ENCODE assay signal across 11 mouse cellular contexts in genomic region chr11:3337961-3338360, GRCm38 (mm10). TPM values are rescaled to one million over a fixed set of nuclear protein-coding genes. Genes with fewer than 3 reads are reported as not detected.
DNase-seq lines count a peak whose midpoint lies in the region; ATAC-seq and TF ChIP-seq lines count a peak whose summit lies in the region.
"Had no signal": no experiment of that assay in that cellular context is flagged by ENCODE, and none has a peak within 500 bp of the region (broad histone marks: within the 10 kb centered on the region; RNA-seq: fewer than 3 reads in every experiment).

No protein-coding gene starts in this region.

- no peak overlapping the region for H3K4me2 ChIP-seq in intestine, embryonic 14.5 days (ENCODE audit: low read length)
- no peak overlapping the region for H3K4me2 ChIP-seq in intestine, embryonic 16.5 days (ENCODE audit: low read depth, low read length)
- no peak overlapping the region for H3K4me2 ChIP-seq in embryonic facial prominence, embryonic 14.5 days (ENCODE audit: low read depth, low read length)
- no peak overlapping the region for H3K4me2 ChIP-seq in hindbrain, embryonic 15.5 days
- no peak overlapping the region for H3K4me2 ChIP-seq in neural tube, embryonic 11.5 days (ENCODE audit: low read depth)

- no peak overlapping the region for H3K9ac ChIP-seq in intestine, embryonic 14.5 days (ENCODE audit: low read length)
- H3K9ac ChIP-seq in intestine, embryonic 16.5 days (ENCODE audit: low read depth, low read length) = no peak overlapping the region
- H3K9ac ChIP-seq in embryonic facial prominence, embryonic 14.5 days (ENCODE audit: low read depth, low read length) = peak overlapping the region; percentile 14; the same call in 1 of the 2 replicates
- H3K9ac ChIP-seq in hindbrain, embryonic 15.5 days = no peak overlapping the region; the same call in 1 of the 2 replicates
- H3K9ac ChIP-seq in neural tube, embryonic 11.5 days (ENCODE audit: low read length) = peak overlapping the region; percentile 49

- H3K4me1 ChIP-seq in intestine, embryonic 14.5 days (replicated peaks; ENCODE audit: control insufficient read depth, insufficient read depth, low read length) = peaks cover 31% of the 10 kb centered on the region
- peaks cover 27% of the 10 kb centered on the region for H3K4me1 ChIP-seq in intestine, embryonic 16.5 days (ENCODE audit: control insufficient read depth, insufficient read depth, low read length)
- peaks cover 15% of the 10 kb centered on the region; the same call in 1 of the 2 replicates for H3K4me1 ChIP-seq in embryonic facial prominence, embryonic 14.5 days (ENCODE audit: control insufficient read depth, insufficient read depth, low read length)
- H3K4me1 ChIP-seq in hindbrain, embryonic 15.5 days (replicated peaks) = peaks cover 19% of the 10 kb centered on the region
- peaks cover 8% of the 10 kb centered on the region for H3K4me1 ChIP-seq in neural tube, embryonic 11.5 days (ENCODE audit: control insufficient read depth, insufficient read depth, low read length)
- H3K4me1 ChIP-seq in kidney, adult 2 months (ENCODE audit: control insufficient read depth, insufficient read depth, low read length) = peaks cover 10% of the 10 kb centered on the region; the same call in 1 of the 2 replicates

- ATAC-seq in intestine, embryonic 14.5 days (replicated peaks; ENCODE audit: low FRiP score, low TSS enrichment, low read depth) = no peak
- ATAC-seq in intestine, embryonic 16.5 days = no peak
- no peak for ATAC-seq in embryonic facial prominence, embryonic 14.5 days (ENCODE audit: low read depth)
- peak; percentile 47 for ATAC-seq in hindbrain, embryonic 15.5 days (ENCODE audit: low FRiP score, low read depth)
- ATAC-seq in neural tube, embryonic 11.5 days (ENCODE audit: insufficient read depth, low FRiP score, low TSS enrichment) = peak; percentile 54

- 36% methylated on average over 5 of the region's 5 CpGs for WGBS in intestine, embryonic 14.5 days
- 48% methylated on average over 5 of the region's 5 CpGs for WGBS in intestine, embryonic 16.5 days
- WGBS in embryonic facial prominence, embryonic 14.5 days = 57% methylated on average over 5 of the region's 5 CpGs
- 44% methylated on average over 5 of the region's 5 CpGs for WGBS in hindbrain, embryonic 15.5 days
- 56% methylated on average over 5 of the region's 5 CpGs for WGBS in neural tube, embryonic 11.5 days
- WGBS in kidney, adult 2 months = 69% methylated on average over 5 of the region's 5 CpGs

- 0 out of 2 replicates have a peak, but pooled peaks cover 2% of the 10 kb centered on the region for H3K36me3 ChIP-seq in intestine, embryonic 14.5 days (ENCODE audit: control insufficient read depth, insufficient read depth, low read length)
- no peaks in the 10 kb centered on the region for H3K36me3 ChIP-seq in intestine, embryonic 16.5 days (ENCODE audit: control insufficient read depth, insufficient read depth, low read length)
- peaks cover 27% of the 10 kb centered on the region; the same call in 1 of the 2 replicates for H3K36me3 ChIP-seq in embryonic facial prominence, embryonic 14.5 days (ENCODE audit: control insufficient read depth, insufficient read depth, low read length)
- H3K36me3 ChIP-seq in hindbrain, embryonic 15.5 days = peaks cover 11% of the 10 kb centered on the region
- H3K36me3 ChIP-seq in neural tube, embryonic 11.5 days (ENCODE audit: control insufficient read depth, insufficient read depth, low read length) = no peaks in the 10 kb centered on the region
- H3K36me3 ChIP-seq in kidney, adult 2 months (ENCODE audit: control insufficient read depth, insufficient read depth, low read length) = no peaks in the 10 kb centered on the region

- no peaks in the 10 kb centered on the region for H3K9me3 ChIP-seq in intestine, embryonic 14.5 days (ENCODE audit: control insufficient read depth, low read length)
- H3K9me3 ChIP-seq in intestine, embryonic 16.5 days (ENCODE audit: control insufficient read depth, low read length) = no peaks in the 10 kb centered on the region
- no peaks in the 10 kb centered on the region for H3K9me3 ChIP-seq in embryonic facial prominence, embryonic 14.5 days (ENCODE audit: control insufficient read depth, low read length)
- no peaks in the 10 kb centered on the region for H3K9me3 ChIP-seq in hindbrain, embryonic 15.5 days
- no peaks in the 10 kb centered on the region for H3K9me3 ChIP-seq in neural tube, embryonic 11.5 days (ENCODE audit: control insufficient read depth, low read length)
- H3K9me3 ChIP-seq: G1E had no signal

- no peak for TF ChIP-seq POLR2A in kidney, adult 2 months (IDR thresholded peaks at IDR 0.05; ENCODE audit: low read depth, low read length)

- H3K4me3 ChIP-seq in intestine, embryonic 14.5 days (ENCODE audit: low read depth, low read length) = no peak overlapping the region
- no peak overlapping the region for H3K4me3 ChIP-seq in intestine, embryonic 16.5 days (ENCODE audit: low read length)
- H3K4me3 ChIP-seq in embryonic facial prominence, embryonic 14.5 days (ENCODE audit: low read depth, low read length) = no peak overlapping the region
- no peak overlapping the region for H3K4me3 ChIP-seq in hindbrain, embryonic 15.5 days
- no peak overlapping the region for H3K4me3 ChIP-seq in neural tube, embryonic 11.5 days (ENCODE audit: low read depth, low read length)
- no peak overlapping the region for H3K4me3 ChIP-seq in kidney, adult 2 months (ENCODE audit: insufficient read depth, low read depth, low read length)

- no peaks in the 10 kb centered on the region for H3K27me3 ChIP-seq in intestine, embryonic 14.5 days (replicated peaks; ENCODE audit: control insufficient read depth, insufficient read depth, low read length)
- no peaks in the 10 kb centered on the region for H3K27me3 ChIP-seq in intestine, embryonic 16.5 days (replicated peaks; ENCODE audit: control insufficient read depth, insufficient read depth, low read length)
- no peaks in the 10 kb centered on the region for H3K27me3 ChIP-seq in embryonic facial prominence, embryonic 14.5 days (replicated peaks; ENCODE audit: control insufficient read depth, insufficient read depth, low read length)
- no peaks in the 10 kb centered on the region for H3K27me3 ChIP-seq in hindbrain, embryonic 15.5 days
- no peaks in the 10 kb centered on the region for H3K27me3 ChIP-seq in neural tube, embryonic 11.5 days (ENCODE audit: control insufficient read depth, insufficient read depth, low read length)
- no peaks in the 10 kb centered on the region for H3K27me3 ChIP-seq in kidney, adult 2 months (replicated peaks; ENCODE audit: control insufficient read depth, insufficient read depth, low read length)

- no peak for DNase-seq in intestine, embryonic 14.5 days (ENCODE audit: low spot score)
- DNase-seq in embryonic facial prominence, embryonic 14.5 days (ENCODE audit: low spot score) = no peak
- DNase-seq in neural tube, embryonic 11.5 days (ENCODE audit: low spot score) = no peak
- DNase-seq in cerebellum, postnatal 10 days = no peak
- no peak for DNase-seq in cerebellum, postnatal 36 days
- DNase-seq in kidney, adult 2 months = no peak
- DNase-seq: kidney, adult 9 months; lung, postnatal 14 days had no signal

- peak overlapping the region; percentile 66 for H3K27ac ChIP-seq in intestine, embryonic 14.5 days (ENCODE audit: low read depth)
- H3K27ac ChIP-seq in intestine, embryonic 16.5 days (ENCODE audit: low read length) = no peak overlapping the region
- H3K27ac ChIP-seq in embryonic facial prominence, embryonic 14.5 days (replicated peaks; ENCODE audit: low read depth, low read length) = peak overlapping the region; percentile 59
- peak overlapping the region; percentile 66 for H3K27ac ChIP-seq in hindbrain, embryonic 15.5 days (replicated peaks)
- H3K27ac ChIP-seq in neural tube, embryonic 11.5 days (ENCODE audit: low read depth, low read length) = no peak overlapping the region
- no peak overlapping the region for H3K27ac ChIP-seq in kidney, adult 2 months (ENCODE audit: insufficient read depth, low read depth, low read length)

- TF ChIP-seq CTCF in kidney, adult 2 months (conservative IDR thresholded peaks at IDR 0.05; ENCODE audit: insufficient read depth, insufficient read length, low read depth, low read length) = no peak

RNA-seq across cellular contexts. Expression of gene Pik3ip1, which starts 7.8 kb away (rescaled TPM):
- polyA plus RNA-seq in intestine, embryonic 14.5 days (2014; fragmentation: Nextera tagmentation; extraction: Ambion mirVana) = 9.9 and 14.1 TPM in 2 replicates
- 7.3 and 8.8 TPM in 2 replicates for polyA plus RNA-seq in intestine, embryonic 16.5 days (2015; fragmentation: Nextera tagmentation; extraction: Ambion mirVana)
- polyA plus RNA-seq in embryonic facial prominence, embryonic 14.5 days (2014; fragmentation: Nextera tagmentation; extraction: Ambion mirVana) = 14.4 and 16.2 TPM in 2 replicates
- 26.1 and 26.3 TPM in 2 replicates for polyA plus RNA-seq in hindbrain, embryonic 15.5 days (2015; fragmentation: Nextera tagmentation; extraction: Ambion mirVana)
- 9.3 and 15.7 TPM in 2 replicates for polyA plus RNA-seq in neural tube, embryonic 11.5 days (2014; fragmentation: Nextera tagmentation; extraction: Ambion mirVana)
- polyA plus RNA-seq in kidney, adult 2 months (2012; rRNA removed) = 8.5 and 12.6 TPM in 2 replicates

RNA-seq across cellular contexts. Expression of gene Patz1, which starts 49.3 kb away (rescaled TPM):
- 50.1 and 50.6 TPM in 2 replicates for polyA plus RNA-seq in intestine, embryonic 14.5 days (2014; fragmentation: Nextera tagmentation; extraction: Ambion mirVana)
- 20.9 and 22.1 TPM in 2 replicates for polyA plus RNA-seq in intestine, embryonic 16.5 days (2015; fragmentation: Nextera tagmentation; extraction: Ambion mirVana)
- polyA plus RNA-seq in embryonic facial prominence, embryonic 14.5 days (2014; fragmentation: Nextera tagmentation; extraction: Ambion mirVana) = 35.3 and 41.0 TPM in 2 replicates
- 51.9 and 54.3 TPM in 2 replicates for polyA plus RNA-seq in hindbrain, embryonic 15.5 days (2015; fragmentation: Nextera tagmentation; extraction: Ambion mirVana)
- polyA plus RNA-seq in neural tube, embryonic 11.5 days (2014; fragmentation: Nextera tagmentation; extraction: Ambion mirVana) = 105 TPM in 2 replicates
- polyA plus RNA-seq in kidney, adult 2 months (2012; rRNA removed) = 36.3 and 43.1 TPM in 2 replicates

Comparison
In these comparisons a context has a peak if more than half of its experiments do, and no peak if none do; other contexts are left out.
1. H3K27ac ChIP-seq: peak in intestine, embryonic 14.5 days (single experiment), embryonic facial prominence, embryonic 14.5 days (single experiment) and hindbrain, embryonic 15.5 days (single experiment); none in intestine, embryonic 16.5 days (single experiment), neural tube, embryonic 11.5 days (single experiment) and kidney, adult 2 months (single experiment).
2. ATAC-seq: peak in hindbrain, embryonic 15.5 days (single experiment) and neural tube, embryonic 11.5 days (single experiment); none in intestine, embryonic 14.5 days (single experiment), intestine, embryonic 16.5 days (single experiment) and embryonic facial prominence, embryonic 14.5 days (single experiment).
3. H3K9ac ChIP-seq: peak in embryonic facial prominence, embryonic 14.5 days (single experiment) and neural tube, embryonic 11.5 days (single experiment); none in intestine, embryonic 14.5 days (single experiment), intestine, embryonic 16.5 days (single experiment) and hindbrain, embryonic 15.5 days (single experiment).